Mouse (Mus musculus) MN1 (cell line): ENCODE results near the gene Rnf17.

Experiments used
- DNase-seq: peaks from one replicate; pipeline ENCODE4 v3.0.0-alpha.2; 2016; ENCODE audit warnings: low spot score

Rnf17 gene

GRCm38 (mm10) chr14:56402311-56403071, at the start of gene Rnf17:
Gene Rnf17 (plus strand): TSS chr14:56402581.
- DNase-seq = no peak

- DNase-seq = no peak
These were observed 47.6 kb upstream of the Rnf17 start for GRCm38 (mm10) chr14:56354803-56355202.

- no peak for DNase-seq
These were observed 47.0 kb upstream of the Rnf17 start for GRCm38 (mm10) chr14:56355396-56355795.

DNA sequence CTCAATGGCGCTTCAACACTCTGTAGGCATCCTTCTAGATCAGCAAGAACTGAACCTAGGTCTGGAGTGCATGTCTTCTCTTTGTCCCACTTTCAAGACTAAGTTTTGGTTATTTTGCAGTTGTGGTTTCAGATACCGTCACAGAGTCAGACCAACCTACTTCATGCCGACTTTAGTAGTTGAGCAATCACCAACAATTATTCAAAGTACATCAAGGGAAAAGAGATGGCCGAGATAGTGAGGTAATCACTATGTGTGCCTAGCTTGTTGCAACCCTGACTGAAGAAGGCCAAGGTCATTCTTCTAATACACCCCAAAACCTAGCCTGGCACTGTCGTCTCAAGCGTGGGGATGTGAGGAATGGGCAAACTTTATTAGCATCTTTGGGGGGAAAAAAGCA, 46.2 kb upstream of the Rnf17 start:
- no peak for DNase-seq

DNA sequence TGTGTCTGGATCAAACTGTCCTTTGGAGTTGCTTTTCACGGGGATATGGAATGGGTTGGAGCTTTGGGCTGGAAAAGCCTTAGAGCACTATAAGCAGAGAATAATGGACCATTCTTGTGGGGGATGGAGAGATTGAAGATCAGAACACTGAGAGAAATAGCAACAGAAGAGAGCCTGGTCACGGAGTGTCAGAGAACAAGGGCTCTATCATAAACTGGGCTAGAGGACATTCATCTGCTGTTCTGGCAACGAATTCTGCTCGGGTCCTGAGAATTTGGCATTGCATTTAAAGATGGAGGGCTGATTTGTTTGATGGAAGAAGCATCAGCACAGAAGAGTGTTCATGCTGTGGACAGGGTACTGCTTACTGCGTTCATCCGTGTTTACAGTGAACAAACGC, 44.0 kb upstream of the Rnf17 start:
- no peak for DNase-seq

DNA sequence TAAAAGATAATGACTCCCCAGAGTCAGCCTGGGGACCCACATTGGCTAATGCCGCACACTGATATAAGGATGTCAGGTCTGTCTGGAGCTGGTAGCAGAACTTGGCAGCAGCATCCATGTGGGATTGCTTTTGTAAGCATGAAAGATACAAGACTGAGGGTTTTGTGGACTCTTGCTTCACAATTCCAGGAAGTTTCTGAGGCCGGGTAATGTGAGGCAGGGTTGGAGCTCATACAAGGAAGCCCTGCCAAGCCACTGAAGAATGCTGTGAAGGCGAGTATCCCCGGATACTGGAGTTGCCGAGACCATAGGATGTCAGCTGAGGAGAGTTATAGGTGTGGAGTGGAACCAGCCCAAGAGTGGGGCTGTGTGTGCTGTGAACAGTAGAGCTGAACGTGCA, 43.2 kb upstream of the Rnf17 start:
- no peak for DNase-seq

- no peak for DNase-seq
These were observed 37.6 kb upstream of the Rnf17 start, which contains the start of gene Atp12a for GRCm38 (mm10) chr14:56364711-56365237. Gene Atp12a (plus strand): TSS chr14:56365068.

- DNase-seq = no peak
These were observed 37.1 kb upstream of the Rnf17 start for GRCm38 (mm10) chr14:56365292-56365691.

DNA sequence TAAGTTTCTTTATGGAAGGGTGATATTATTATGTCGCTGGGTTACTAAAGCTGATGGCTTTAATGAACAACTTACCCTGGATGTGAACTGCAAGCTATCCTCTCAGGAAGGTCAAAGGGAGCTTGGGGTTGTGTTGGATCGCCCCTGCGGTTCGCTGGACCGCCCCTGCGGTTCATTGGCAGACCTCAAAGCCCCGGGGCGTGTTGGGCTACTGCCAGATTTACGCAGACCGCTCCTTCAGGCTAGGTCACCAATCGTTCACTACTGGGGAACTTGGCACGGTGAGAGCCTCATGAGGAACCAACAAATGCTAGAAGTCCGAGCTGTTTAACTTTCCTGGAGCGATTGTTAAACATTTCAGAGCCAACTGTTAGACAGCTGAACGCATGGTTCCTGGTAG, 35.7 kb upstream of the Rnf17 start:
- no peak for DNase-seq

DNA sequence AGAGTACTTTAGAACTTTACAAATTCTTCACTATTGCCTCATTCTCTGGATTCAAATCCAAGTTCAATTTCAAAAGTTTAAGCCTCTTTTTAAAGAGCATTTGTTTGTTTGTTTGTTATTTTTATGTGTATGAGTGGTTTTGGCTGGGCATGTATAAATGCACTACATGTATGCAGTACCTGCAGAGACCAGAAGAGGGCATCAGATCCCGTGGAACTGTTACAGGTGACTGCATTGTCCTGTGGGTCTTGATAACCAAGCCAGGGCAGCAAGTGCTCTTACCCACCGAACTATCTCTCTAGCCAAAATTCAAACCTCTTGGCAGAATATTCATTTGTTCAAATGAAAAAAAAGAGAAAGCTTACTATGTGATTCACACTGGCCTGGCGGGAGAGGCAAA, 33.5 kb upstream of the Rnf17 start:
- no peak for DNase-seq

DNA sequence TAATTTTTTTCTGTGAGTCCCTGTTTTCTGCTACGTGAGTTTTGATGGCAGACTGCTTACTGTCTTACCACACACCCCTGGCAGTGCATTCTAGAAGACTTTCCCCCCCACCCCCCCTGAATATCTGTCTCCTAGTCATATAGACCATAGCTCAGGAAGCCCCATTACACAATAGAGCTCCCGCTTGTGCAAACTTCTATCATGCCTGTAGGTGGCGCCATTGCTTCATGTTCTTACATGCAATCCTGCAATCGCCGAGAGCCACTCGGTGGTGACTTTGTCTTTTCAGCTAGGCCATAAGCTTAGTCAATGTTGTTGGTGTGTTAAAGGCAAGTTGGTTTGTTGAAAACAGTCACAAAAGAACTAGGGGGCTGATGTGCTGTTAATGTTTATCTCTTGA, 26.6 kb upstream of the Rnf17 start:
- peak; percentile 66 for DNase-seq

DNA sequence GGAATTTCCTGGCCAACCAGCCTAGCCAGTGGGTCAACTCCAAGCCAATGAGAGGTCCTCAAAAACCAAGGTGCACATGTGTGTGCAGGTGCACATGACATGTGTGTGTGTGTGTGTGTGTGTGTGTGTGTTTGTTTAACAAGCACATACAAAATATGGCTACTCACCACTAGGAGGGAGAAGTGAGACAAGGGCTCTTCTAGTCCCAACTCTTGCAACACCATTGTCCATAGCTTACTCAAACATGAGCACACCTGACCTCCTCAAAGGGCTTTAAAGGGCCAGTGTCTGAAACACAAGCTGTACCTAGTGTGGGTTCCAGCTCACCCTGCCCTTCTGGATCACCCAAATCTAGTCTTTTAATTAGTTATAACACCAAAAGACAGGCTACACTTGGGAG, 24.6 kb upstream of the Rnf17 start:
- no peak for DNase-seq

DNA sequence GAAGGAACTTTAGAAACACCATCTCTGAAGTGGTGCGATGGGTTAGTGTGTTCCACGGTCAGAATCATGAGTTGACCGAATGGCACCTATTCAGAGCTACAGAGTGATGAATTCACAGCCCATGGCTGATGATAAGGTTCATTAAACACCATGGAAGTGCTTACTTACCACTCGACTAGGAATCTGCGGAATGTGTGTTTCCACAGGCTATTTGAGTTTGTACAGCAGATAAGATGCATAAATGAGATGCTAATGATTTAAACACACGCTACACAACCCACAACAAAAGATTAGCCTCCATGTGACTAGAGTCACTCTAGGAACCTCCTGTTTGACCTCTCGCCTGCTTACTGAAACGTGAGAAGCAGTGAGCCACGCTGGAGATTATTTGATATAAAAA, 23.0 kb upstream of the Rnf17 start:
- no peak for DNase-seq

- no peak for DNase-seq
These were observed 20.0 kb upstream of the Rnf17 start for GRCm38 (mm10) chr14:56382366-56382765.

GRCm38 (mm10) chr14:56390247-56390646, 12.1 kb upstream of the Rnf17 start:
- DNase-seq = no peak

DNA sequence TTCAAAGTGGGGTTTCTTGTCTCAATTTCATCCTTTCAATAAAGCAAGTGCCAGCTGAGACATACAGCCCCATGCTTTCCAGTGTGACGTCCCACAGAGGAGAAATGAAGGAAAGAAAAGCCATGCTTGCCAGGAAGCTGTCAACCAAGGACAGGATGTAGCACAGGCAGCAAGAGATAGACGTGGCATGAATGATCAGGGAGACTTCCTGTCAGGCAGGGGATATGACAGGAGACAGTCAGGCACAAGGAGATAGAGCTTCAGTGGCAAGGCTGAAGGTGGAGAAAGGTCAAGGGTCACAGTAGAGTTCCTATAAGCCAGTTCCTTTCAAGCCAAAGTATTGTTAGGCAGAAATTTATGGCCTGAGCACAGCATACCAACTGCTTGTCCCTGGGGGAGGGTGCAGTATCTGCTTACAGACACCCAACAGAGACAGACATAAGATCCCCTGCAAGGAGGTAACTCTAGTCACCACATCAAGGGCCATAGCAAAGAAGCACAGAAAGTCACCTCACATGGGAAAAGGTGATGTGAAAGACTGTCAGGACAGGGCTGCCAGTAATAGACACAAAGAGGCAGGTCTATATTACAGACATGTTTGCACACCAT, 8.6 kb upstream of the Rnf17 start:
- DNase-seq = no peak

- DNase-seq = no peak
These were observed 4.4 kb upstream of the Rnf17 start for GRCm38 (mm10) chr14:56398001-56398400.

DNA sequence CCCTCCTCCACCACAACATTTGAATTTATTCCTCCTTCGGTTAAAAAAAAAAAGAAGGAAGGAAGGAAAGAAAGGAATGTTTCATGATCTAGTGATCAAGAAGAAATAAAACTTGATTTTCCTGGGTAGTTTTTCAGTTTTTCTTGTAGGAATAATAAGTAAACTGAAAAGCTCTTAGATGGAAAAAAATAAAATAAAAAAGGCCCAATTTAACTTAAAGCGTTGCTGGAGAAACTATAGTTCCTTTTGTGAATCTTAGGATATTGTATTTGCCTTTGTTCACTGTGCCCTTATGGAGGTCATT, 643 bp downstream of the Rnf17 start:
- DNase-seq = no peak

- no peak for DNase-seq
These were observed 59.7 kb downstream of the Rnf17 start for GRCm38 (mm10) chr14:56462090-56462489.

- no peak for DNase-seq
These were observed 60.3 kb downstream of the Rnf17 start for GRCm38 (mm10) chr14:56462729-56463128.

- no peak for DNase-seq
These were observed 65.8 kb downstream of the Rnf17 start for GRCm38 (mm10) chr14:56468145-56468544.

DNA sequence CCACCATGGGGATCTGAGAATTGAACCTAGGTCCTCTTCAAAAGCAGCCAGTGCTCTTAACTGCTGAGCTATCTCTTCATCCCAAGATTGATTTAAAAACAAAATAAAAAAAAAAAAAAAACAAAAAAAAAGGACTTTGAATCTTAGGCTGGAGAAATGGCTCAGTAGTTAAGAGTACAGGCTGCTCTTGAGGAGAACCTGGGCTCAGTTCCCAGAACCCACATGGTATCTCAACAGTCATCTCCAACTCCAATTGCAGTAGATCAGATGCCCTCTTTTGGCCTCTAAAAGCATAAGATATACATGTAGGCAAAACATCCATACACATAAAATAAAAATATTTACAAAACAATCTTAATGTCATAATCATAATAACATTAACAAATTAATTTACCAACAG, 87.4 kb downstream of the Rnf17 start:
- DNase-seq = no peak

DNA sequence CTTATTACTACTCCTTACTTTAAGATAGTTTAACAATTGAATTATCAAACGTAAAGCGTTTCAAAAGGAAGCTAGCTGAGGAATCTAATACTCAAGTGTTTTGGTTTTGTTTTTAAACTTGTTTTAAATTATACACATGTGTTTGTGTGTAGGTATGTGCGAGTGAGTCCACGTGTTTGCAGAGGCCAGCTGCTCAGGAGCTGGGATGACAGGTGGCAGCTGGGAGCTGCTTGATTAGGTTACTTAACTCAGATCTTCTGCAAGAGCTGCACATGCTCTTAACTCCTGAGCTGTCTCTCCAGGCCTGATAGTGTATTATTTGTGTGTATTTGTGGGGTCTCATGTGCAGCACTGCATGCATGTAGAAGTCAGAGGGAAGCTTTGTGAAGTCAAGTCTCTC, 100.0 kb downstream of the Rnf17 start:
- no peak for DNase-seq

- no peak for DNase-seq
These were observed 104.4 kb downstream of the Rnf17 start for GRCm38 (mm10) chr14:56506743-56507142.
